Comparison of ENCODE assay signal across 29 mouse cellular contexts in the genomic region with DNA sequence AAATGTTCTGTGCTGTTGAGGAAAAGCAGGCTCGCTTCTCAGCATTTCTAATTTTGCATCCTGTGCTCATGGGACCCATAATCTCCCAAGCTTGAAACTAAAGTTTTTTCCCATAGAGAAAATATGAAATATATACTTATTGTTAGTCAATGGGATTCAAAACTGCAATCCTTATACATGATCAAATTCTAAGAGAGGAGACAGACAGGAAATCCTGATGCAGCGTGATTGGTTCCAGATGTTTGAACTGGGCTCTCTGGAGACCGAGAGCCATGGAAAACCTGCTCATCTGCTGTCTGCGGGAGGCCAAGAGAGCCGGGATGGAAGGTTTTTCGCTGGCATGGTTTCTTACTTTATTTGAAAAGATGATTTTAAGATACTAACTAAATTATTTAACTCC.
DNase-seq lines count a peak whose midpoint lies in the region; ATAC-seq lines count a peak whose summit lies in the region.
"Had no signal": no experiment of that assay in that cellular context is flagged by ENCODE, and none has a peak within 500 bp of the region (broad histone marks: within the 10 kb centered on the region; RNA-seq: fewer than 3 reads in every experiment).

No protein-coding gene starts in this region.

- H3K4me2 ChIP-seq in hindbrain, embryonic 14.5 days (replicated peaks): no peak overlapping the region
- H3K4me2 ChIP-seq in limb, embryonic 15.5 days: no peak overlapping the region
- no peak overlapping the region for H3K4me2 ChIP-seq in liver, embryonic 11.5 days
- H3K4me2 ChIP-seq: hindbrain, embryonic 13.5 days; midbrain, embryonic 13.5 days had no signal

- H3K4me3 ChIP-seq in hindbrain, embryonic 14.5 days (replicated peaks; ENCODE audit: low read length): no peak overlapping the region
- H3K4me3 ChIP-seq in hindbrain, embryonic 10.5 days: no peak overlapping the region
- no peak overlapping the region for H3K4me3 ChIP-seq in limb, embryonic 15.5 days
- H3K4me3 ChIP-seq in liver, embryonic 11.5 days (ENCODE audit: low read depth, low read length): no peak overlapping the region
- H3K4me3 ChIP-seq: forebrain, embryonic 10.5 days; hindbrain, embryonic 13.5 days; layer of hippocampus, adult 2 months; midbrain, embryonic 13.5 days had no signal

- no peak for DNase-seq in hindbrain, embryonic 14.5 days (ENCODE audit: low spot score)
- no peak for DNase-seq in hindbrain, embryonic 10.5 days (ENCODE audit: low spot score)
- DNase-seq in embryo, embryonic 11.5 days (ENCODE audit: low read depth, low spot score): peak; percentile 14
- peak; percentile 8 for DNase-seq in gastrocnemius, adult 18-20 months (ENCODE audit: low spot score)
- no peak for DNase-seq in liver, embryonic 11.5 days (ENCODE audit: low spot score)
- DNase-seq in layer of hippocampus, adult 18-20 months (ENCODE audit: low spot score in 2 of 2): no peak
- DNase-seq in lung, postnatal 4 days: no peak
- DNase-seq: adrenal gland, postnatal 36 days; B cell, adult 2 months; cerebellum, adult 11 months; cerebellum, adult 9-11 months; forebrain, postnatal 0 days; kidney, adult 2 months; kidney, postnatal 10 days; layer of hippocampus, postnatal 36 days; lung, adult 18-20 months; lung, postnatal 10 days; retina, postnatal 1 day; right cerebral cortex, postnatal 25 days; thymus, postnatal 14 days had no signal

- 73% methylated on average over 6 of the region's 6 CpGs for WGBS in hindbrain, embryonic 14.5 days
- WGBS in hindbrain, embryonic 10.5 days: 66% methylated on average over 6 of the region's 6 CpGs
- WGBS in limb, embryonic 15.5 days: 55% methylated on average over 6 of the region's 6 CpGs
- 82% methylated on average over 6 of the region's 6 CpGs for WGBS in liver, embryonic 11.5 days

- no peaks in the 10 kb centered on the region for H3K36me3 ChIP-seq in hindbrain, embryonic 14.5 days (replicated peaks; ENCODE audit: control insufficient read depth, insufficient read depth)
- H3K36me3 ChIP-seq in hindbrain, embryonic 10.5 days: no peaks in the 10 kb centered on the region
- H3K36me3 ChIP-seq in limb, embryonic 15.5 days: no peaks in the 10 kb centered on the region
- H3K36me3 ChIP-seq in liver, embryonic 11.5 days (ENCODE audit: control insufficient read depth, insufficient read depth, low read length): no peaks in the 10 kb centered on the region
- H3K36me3 ChIP-seq: forebrain, embryonic 10.5 days; G1E; hindbrain, embryonic 13.5 days; midbrain, embryonic 13.5 days had no signal

- H3K4me1 ChIP-seq in hindbrain, embryonic 14.5 days (replicated peaks; ENCODE audit: control insufficient read depth, insufficient read depth, low read length): no peaks in the 10 kb centered on the region
- no peaks in the 10 kb centered on the region for H3K4me1 ChIP-seq in hindbrain, embryonic 10.5 days (replicated peaks)
- H3K4me1 ChIP-seq in limb, embryonic 15.5 days: peaks cover 10% of the 10 kb centered on the region; the same call in 1 of the 2 replicates
- H3K4me1 ChIP-seq in liver, embryonic 11.5 days (replicated peaks; ENCODE audit: control insufficient read depth, insufficient read depth, low read length): no peaks in the 10 kb centered on the region
- H3K4me1 ChIP-seq: forebrain, embryonic 10.5 days; hindbrain, embryonic 13.5 days had no signal

- H3K9me3 ChIP-seq in hindbrain, embryonic 14.5 days (ENCODE audit: control insufficient read depth, low read length): no peaks in the 10 kb centered on the region
- no peaks in the 10 kb centered on the region for H3K9me3 ChIP-seq in hindbrain, embryonic 10.5 days
- no peaks in the 10 kb centered on the region for H3K9me3 ChIP-seq in limb, embryonic 15.5 days
- H3K9me3 ChIP-seq in liver, embryonic 11.5 days (ENCODE audit: control insufficient read depth, low read length): no peaks in the 10 kb centered on the region
- H3K9me3 ChIP-seq: forebrain, embryonic 10.5 days; hindbrain, embryonic 13.5 days; midbrain, embryonic 13.5 days had no signal

- 0 out of 2 replicates have a peak overlapping the region, but pooled peaks have one; percentile 9 for H3K27ac ChIP-seq in hindbrain, embryonic 14.5 days
- H3K27ac ChIP-seq in hindbrain, embryonic 10.5 days: no peak overlapping the region
- no peak overlapping the region for H3K27ac ChIP-seq in limb, embryonic 15.5 days
- no peak overlapping the region for H3K27ac ChIP-seq in liver, embryonic 11.5 days (ENCODE audit: low read depth, low read length)
- H3K27ac ChIP-seq: forebrain, embryonic 10.5 days; hindbrain, embryonic 13.5 days; layer of hippocampus, adult 2 months; midbrain, embryonic 13.5 days had no signal

- no peak for ATAC-seq in hindbrain, embryonic 14.5 days (ENCODE audit: low FRiP score)
- ATAC-seq in limb, embryonic 15.5 days (ENCODE audit: insufficient number of reproducible peaks, low FRiP score, low TSS enrichment, low read depth): 0 out of 2 replicates have a peak, but pooled peaks have one; percentile 48
- ATAC-seq in liver, embryonic 11.5 days (replicated peaks; ENCODE audit: low FRiP score): no peak
- ATAC-seq: forebrain, postnatal 0 days; inflammation-experienced regulatory T-cells, adult 6 months; midbrain, embryonic 13.5 days; Patski had no signal

- H3K27me3 ChIP-seq in hindbrain, embryonic 14.5 days (ENCODE audit: control insufficient read depth, insufficient read depth, low read length): no peaks in the 10 kb centered on the region
- H3K27me3 ChIP-seq in hindbrain, embryonic 10.5 days (ENCODE audit: insufficient read depth, poor library complexity, severe bottlenecking): no peaks in the 10 kb centered on the region
- H3K27me3 ChIP-seq in limb, embryonic 15.5 days: no peaks in the 10 kb centered on the region
- no peaks in the 10 kb centered on the region for H3K27me3 ChIP-seq in liver, embryonic 11.5 days (replicated peaks; ENCODE audit: control insufficient read depth, insufficient read depth, low read length)
- H3K27me3 ChIP-seq: CH12.LX; hindbrain, embryonic 13.5 days; midbrain, embryonic 13.5 days; Patski had no signal

- H3K9ac ChIP-seq in hindbrain, embryonic 14.5 days: no peak overlapping the region
- no peak overlapping the region for H3K9ac ChIP-seq in limb, embryonic 15.5 days
- H3K9ac ChIP-seq in liver, embryonic 11.5 days (ENCODE audit: low read depth, low read length): no peak overlapping the region
- H3K9ac ChIP-seq: forebrain, postnatal 0 days; hindbrain, embryonic 13.5 days; midbrain, embryonic 13.5 days had no signal

Comparison
In these comparisons a context has a peak if more than half of its experiments do, and no peak if none do; other contexts are left out.
1. DNase-seq: peak in embryo, embryonic 11.5 days (single experiment) and gastrocnemius, adult 18-20 months (single experiment); none in hindbrain, embryonic 14.5 days (single experiment), hindbrain, embryonic 10.5 days (single experiment), liver, embryonic 11.5 days (single experiment), layer of hippocampus, adult 18-20 months (0 of 2) and lung, postnatal 4 days (0 of 2).